Mouse (Mus musculus): Measurements from ENCODE around the gene Lrrc4c.
A peak's percentile ranks its signal among the peaks of the same experiment; 100 is the strongest.

Gene Lrrc4c

GRCm38 (mm10) chr2:96850839-96851396 is 532.9 kb downstream of the Lrrc4c start:
- no peak for DNase-seq (ENCODE audit: low spot score in 2 of 2)

GRCm38 (mm10) chr2:96853797-96854196 is 535.8 kb downstream of the Lrrc4c start:
- DNase-seq (ENCODE audit: low spot score in 2 of 2): no peak

GRCm38 (mm10) chr2:96876062-96876461 is 558.1 kb downstream of the Lrrc4c start:
- no peak for DNase-seq (ENCODE audit: low spot score in 2 of 2)

GRCm38 (mm10) chr2:96949531-96949930 is 631.6 kb downstream of the Lrrc4c start:
- DNase-seq (ENCODE audit: low spot score in 2 of 2): no peak

- DNase-seq (ENCODE audit: low spot score in 2 of 2): no peak
Measured at GRCm38 (mm10) chr2:96999521-96999920, 681.6 kb downstream of the Lrrc4c start.

- no peak for DNase-seq (ENCODE audit: low spot score in 2 of 2)
Measured at GRCm38 (mm10) chr2:97018319-97018718, 700.4 kb downstream of the Lrrc4c start.

- no peak for DNase-seq (ENCODE audit: low spot score in 2 of 2)
Measured at GRCm38 (mm10) chr2:97026991-97027390, 709.0 kb downstream of the Lrrc4c start.

GRCm38 (mm10) chr2:97027585-97027984 is 709.6 kb downstream of the Lrrc4c start:
- DNase-seq (ENCODE audit: low spot score in 2 of 2): no peak

GRCm38 (mm10) chr2:97036401-97036800 is 718.4 kb downstream of the Lrrc4c start:
- no peak for DNase-seq (ENCODE audit: low spot score in 2 of 2)

GRCm38 (mm10) chr2:97037024-97037814 is 719.2 kb downstream of the Lrrc4c start:
- no peak for DNase-seq (ENCODE audit: low spot score in 2 of 2)

GRCm38 (mm10) chr2:97044016-97044415 is 726.0 kb downstream of the Lrrc4c start:
- DNase-seq (ENCODE audit: low spot score in 2 of 2): no peak

- peak in 1 of 2 experiments; percentile 6 for DNase-seq (ENCODE audit: low spot score in 2 of 2)
Measured at GRCm38 (mm10) chr2:97045628-97046027, 727.7 kb downstream of the Lrrc4c start.

GRCm38 (mm10) chr2:97080156-97080555 is 762.2 kb downstream of the Lrrc4c start:
- DNase-seq (ENCODE audit: low spot score in 2 of 2): no peak

GRCm38 (mm10) chr2:97097965-97098364 is 780.0 kb downstream of the Lrrc4c start:
- DNase-seq (ENCODE audit: low spot score in 2 of 2): no peak

- no peak for DNase-seq (ENCODE audit: low spot score in 2 of 2)
Measured at GRCm38 (mm10) chr2:97103398-97104162, 785.6 kb downstream of the Lrrc4c start.

GRCm38 (mm10) chr2:97124246-97124645 is 806.3 kb downstream of the Lrrc4c start:
- DNase-seq (ENCODE audit: low spot score in 2 of 2): no peak

GRCm38 (mm10) chr2:97138454-97138853 is 820.5 kb downstream of the Lrrc4c start:
- DNase-seq (ENCODE audit: low spot score in 2 of 2): no peak

- no peak for DNase-seq (ENCODE audit: low spot score in 2 of 2)
Measured at GRCm38 (mm10) chr2:97151626-97152194, 833.7 kb downstream of the Lrrc4c start.

GRCm38 (mm10) chr2:97165745-97166144 is 847.8 kb downstream of the Lrrc4c start:
- DNase-seq (ENCODE audit: low spot score in 2 of 2): no peak

- DNase-seq (ENCODE audit: low spot score in 2 of 2): no peak
Measured at GRCm38 (mm10) chr2:97178399-97178798, 860.4 kb downstream of the Lrrc4c start.

- no peak for DNase-seq (ENCODE audit: low spot score in 2 of 2)
Measured at GRCm38 (mm10) chr2:97196968-97197606, 879.1 kb downstream of the Lrrc4c start.

- peak; percentile 14 to 29 for DNase-seq (ENCODE audit: low spot score in 2 of 2)
Measured at GRCm38 (mm10) chr2:97232966-97233365, 915.0 kb downstream of the Lrrc4c start.
